Mouse (Mus musculus) bone marrow, adult 2 months (tissue): Measurements from ENCODE around the gene Elmod3. TPM values are rescaled to one million over a fixed set of nuclear protein-coding genes. Genes with fewer than 3 reads are reported as not detected.

Experiments
- H3K27ac ChIP-seq: fragments of 200-500 bp; 2 replicates; pipeline ENCODE4 v1.5.1; 2012; ENCODE audit warnings: low read depth, mild to moderate bottlenecking, control low read depth, inconsistent platforms, low read length; ENCODE audit not compliant: control insufficient read depth, poor library complexity, insufficient read depth
- H3K4me1 ChIP-seq: fragments of 200-500 bp; 2 replicates; pipeline ENCODE4 v1.6.1; 2011; ENCODE audit warnings: low read length; ENCODE audit not compliant: control insufficient read depth, insufficient read depth
- H3K4me3 ChIP-seq: fragments of 200-500 bp; replicated peaks from 2 replicates; pipeline ENCODE3; 2011; ENCODE audit warnings: mild to moderate bottlenecking, low read depth, low read length, control low read depth; ENCODE audit not compliant: control insufficient read depth
- CTCF ChIP-seq: fragments of 200-500 bp; IDR thresholded peaks from 2 replicates; pipeline ENCODE4 v1.5.1; 2011; ENCODE audit warnings: low read length, control low read depth; ENCODE audit not compliant: control insufficient read depth, insufficient read depth
- POLR2A ChIP-seq: fragments of 200-500 bp; IDR thresholded peaks from 2 replicates; pipeline ENCODE4 v1.6.1; 2011; ENCODE audit warnings: low read depth, mild to moderate bottlenecking, control low read depth, low read length, borderline replicate concordance; ENCODE audit not compliant: control insufficient read depth
- WGBS: fragments of 180-500 bp; shearing (Covaris S2); methylation state at CpG from one replicate; pipeline ENCODE4 v1.1.7; 2018; 5-methylcytosine and 5-hydroxymethylcytosine counted together
- polyA plus RNA-seq: library from polyadenylated mRNA; stranded (reverse); fragments of >200 nt; gene quantifications from 2 replicates; pipeline ENCODE4 v1.2.4, GENCODE M21; 2011; ENCODE audit warnings: low replicate concordance; ENCODE audit not compliant: missing spikeins, insufficient read depth, insufficient read length

Gene Elmod3
- polyA plus RNA-seq, 1 experiment: 5.2 TPM

GRCm38 (mm10) chr6:72631700-72632099 lies 33.5 kb upstream of the Elmod3 start:
- no peak for TF ChIP-seq CTCF
- no peak for TF ChIP-seq POLR2A
- no peak overlapping the region for H3K27ac ChIP-seq
- 84% methylated on average over 6 of the region's 6 CpGs for WGBS
- peaks cover 2% of the 10 kb centered on the region; the same call in 1 of the 2 replicates for H3K4me1 ChIP-seq
- H3K4me3 ChIP-seq: no peak overlapping the region

GRCm38 (mm10) chr6:72630961-72631360 lies 32.7 kb upstream of the Elmod3 start:
- Histone ChIP-seq H3K4me1 (no peaks in the 10 kb centered on the region; the same call in 1 of the 2 replicates), H3K27ac (no peak overlapping the region), H3K4me3 (no peak overlapping the region)
- WGBS: 84% methylated on average over 14 of the region's 14 CpGs
- TF ChIP-seq POLR2A: no peak
- TF ChIP-seq CTCF: no peak

GRCm38 (mm10) chr6:72630370-72630769 lies 32.2 kb upstream of the Elmod3 start:
- no peak for TF ChIP-seq POLR2A
- TF ChIP-seq CTCF: no peak

GRCm38 (mm10) chr6:72627276-72627675 lies 29.1 kb upstream of the Elmod3 start:
- peaks cover 3% of the 10 kb centered on the region for H3K4me1 ChIP-seq
- 54% methylated on average over 16 of the region's 16 CpGs for WGBS
- TF ChIP-seq CTCF: no peak
- TF ChIP-seq POLR2A: no peak
- no peak overlapping the region for H3K27ac ChIP-seq
- H3K4me3 ChIP-seq: no peak overlapping the region

More at GRCm38 (mm10) chr6:72630370-72630769, 32.2 kb upstream of the Elmod3 start:
- Histone ChIP-seq H3K27ac (no peak overlapping the region), H3K4me1 (no peaks in the 10 kb centered on the region; the same call in 1 of the 2 replicates), H3K4me3 (no peak overlapping the region)
- 67% methylated on average over 2 of the region's 2 CpGs for WGBS

- Histone ChIP-seq H3K4me3 (no peak overlapping the region), H3K27ac (no peak overlapping the region), H3K4me1 (peaks cover 3% of the 10 kb centered on the region)
- 71% methylated on average over 7 of the region's 7 CpGs for WGBS
- TF ChIP-seq CTCF (no peak), POLR2A (no peak)
Observed at GRCm38 (mm10) chr6:72626391-72626790, 28.2 kb upstream of the Elmod3 start.

- 42% methylated on average over 8 of the region's 8 CpGs for WGBS
- TF ChIP-seq POLR2A (no peak), CTCF (no peak)
- no peak overlapping the region; the same call in 1 of the 2 replicates for H3K27ac ChIP-seq
- H3K4me3 ChIP-seq: no peak overlapping the region
- peaks cover 3% of the 10 kb centered on the region for H3K4me1 ChIP-seq
Observed at GRCm38 (mm10) chr6:72623661-72624402, 25.6 kb upstream of the Elmod3 start.

DNA sequence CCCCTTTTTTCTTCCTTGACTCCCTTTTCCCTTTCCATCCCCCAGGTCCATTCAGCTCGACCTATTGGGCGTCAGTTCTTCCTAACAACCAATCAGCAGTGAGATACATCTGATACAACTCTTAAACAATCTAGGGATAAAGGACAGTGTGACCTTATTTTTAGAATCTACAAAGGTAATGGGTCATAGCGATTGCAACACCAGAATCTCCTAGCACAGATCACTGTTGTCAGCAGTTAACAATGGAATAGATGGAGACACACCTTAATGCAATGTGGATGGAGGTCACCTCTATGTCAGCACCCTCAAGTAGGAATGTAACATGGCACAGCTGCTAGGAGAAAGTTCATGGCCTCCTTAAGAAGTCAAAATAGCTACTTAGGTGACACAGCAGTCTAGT lies 24.7 kb upstream of the Elmod3 start:
- Histone ChIP-seq H3K4me3 (no peak overlapping the region), H3K4me1 (peaks cover 3% of the 10 kb centered on the region), H3K27ac (no peak overlapping the region)
- no peak for TF ChIP-seq POLR2A
- TF ChIP-seq CTCF: no peak
- WGBS: 65% methylated on average over 3 of the region's 3 CpGs

GRCm38 (mm10) chr6:72620920-72621319 lies 22.7 kb upstream of the Elmod3 start:
- WGBS: 48% methylated on average over 5 of the region's 5 CpGs
- Histone ChIP-seq H3K4me1 (peaks cover 3% of the 10 kb centered on the region), H3K4me3 (no peak overlapping the region), H3K27ac (no peak overlapping the region)
- TF ChIP-seq POLR2A (no peak), CTCF (no peak)
